Mouse (Mus musculus) limb, embryonic 15.5 days (tissue): ENCODE measurements around the gene Pcbp3. TPM values are rescaled to one million over a fixed set of nuclear protein-coding genes. Genes with fewer than 3 reads are reported as not detected.

Source experiments
- ATAC-seq: fragments of 200-750 bp; cut with Nextera tagmentation; 2 replicates; pipeline ENCODE4 v1.8.0; 2017; ENCODE audit warnings: low read depth, moderate TSS enrichment; ENCODE audit not compliant: insufficient number of reproducible peaks, low FRiP score, low TSS enrichment
- H3K27ac ChIP-seq: fragments of 300-500 bp; sonication (generic); 2 replicates; pipeline ENCODE4 v1.5.1; 2015; ENCODE audit warnings: moderate library complexity, mild to moderate bottlenecking, inconsistent platforms
- H3K27me3 ChIP-seq: fragments of 300-500 bp; sonication (generic); 2 replicates; pipeline ENCODE4 v1.6.1; 2015; ENCODE audit warnings: inconsistent platforms
- H3K36me3 ChIP-seq: fragments of 300-500 bp; sonication (generic); 2 replicates; pipeline ENCODE4 v1.6.1; 2015; ENCODE audit warnings: inconsistent platforms
- H3K4me1 ChIP-seq: fragments of 300-500 bp; sonication (generic); 2 replicates; pipeline ENCODE4 v1.6.1; 2015; ENCODE audit warnings: inconsistent platforms
- H3K4me2 ChIP-seq: fragments of 300-500 bp; sonication (generic); 2 replicates; pipeline ENCODE4 v1.6.1; 2015; ENCODE audit warnings: mild to moderate bottlenecking, inconsistent platforms
- H3K4me3 ChIP-seq: fragments of 300-500 bp; sonication (generic); 2 replicates; pipeline ENCODE4 v1.5.1; 2015; ENCODE audit warnings: mild to moderate bottlenecking, inconsistent platforms
- H3K9ac ChIP-seq: fragments of 300-500 bp; sonication (generic); 2 replicates; pipeline ENCODE4 v1.6.1; 2015; ENCODE audit warnings: inconsistent platforms
- H3K9me3 ChIP-seq: fragments of 300-500 bp; sonication (generic); 2 replicates; pipeline ENCODE4 v1.6.1; 2016; ENCODE audit warnings: inconsistent platforms
- WGBS: fragments of 180-500 bp; shearing (Covaris S2); methylation state at CpG from one replicate; pipeline ENCODE4 v1.1.7; 2015; 5-methylcytosine and 5-hydroxymethylcytosine counted together
- polyA plus RNA-seq: library from polyadenylated mRNA; unstranded; fragments of >200 nt; fragmentation: Nextera tagmentation; extraction: Ambion mirVana; gene quantifications from 2 replicates; pipeline ENCODE4 v1.2.1, GENCODE M21; 2015

Gene Pcbp3
- polyA plus RNA-seq, 1 experiment from 2014 or later, result 19.1 TPM

DNA sequence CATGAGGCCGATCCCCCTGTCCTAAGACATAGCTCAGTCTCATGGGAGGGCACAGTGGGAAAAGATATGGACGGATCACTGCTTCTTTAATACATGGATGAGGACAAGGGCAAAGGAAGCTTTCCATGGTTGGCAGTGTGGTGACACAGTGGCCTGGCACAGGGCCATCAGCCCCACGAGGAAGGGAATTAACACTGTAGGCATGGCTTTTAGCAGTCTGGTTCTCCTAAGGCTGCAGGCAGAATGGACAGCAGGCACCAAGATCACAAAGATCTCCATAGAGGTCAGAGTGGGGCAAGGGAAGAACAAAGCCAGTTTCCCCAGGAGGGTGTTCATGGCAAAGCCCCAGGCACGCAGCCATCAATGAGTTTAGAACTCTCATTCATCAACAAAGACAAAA is 146.2 kb downstream of the Pcbp3 start:
- Histone ChIP-seq H3K9me3 (no peaks in the 10 kb centered on the region), H3K27ac (no peak overlapping the region), H3K4me3 (no peak overlapping the region), H3K36me3 (no peaks in the 10 kb centered on the region), H3K4me1 (no peaks in the 10 kb centered on the region), H3K27me3 (no peaks in the 10 kb centered on the region), H3K4me2 (no peak overlapping the region), H3K9ac (no peak overlapping the region)
- WGBS, result 71% methylated on average over 4 of the region's 4 CpGs
- ATAC-seq, result no peak

DNA sequence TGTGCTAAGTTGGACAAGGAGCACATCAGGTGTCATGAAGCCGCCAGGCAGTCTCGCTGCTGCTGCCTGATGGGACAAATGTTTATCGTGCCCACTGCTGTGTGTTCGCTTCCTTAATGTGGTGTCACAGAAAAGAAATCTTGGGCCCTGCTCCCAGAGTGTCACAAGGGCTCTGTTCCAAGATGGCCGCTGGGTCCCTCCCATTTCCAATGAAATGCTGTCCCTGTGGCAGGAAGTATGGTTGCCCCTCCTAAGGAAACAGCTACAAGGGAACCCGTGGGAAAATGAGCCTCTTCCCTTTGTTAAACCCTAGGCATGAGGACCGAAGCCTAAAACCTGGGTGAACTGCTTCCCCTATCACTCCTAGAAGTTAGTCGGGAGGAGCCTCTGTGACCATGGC is 146.9 kb downstream of the Pcbp3 start:
- ATAC-seq, result no peak
- Histone ChIP-seq H3K27ac (no peak overlapping the region), H3K4me2 (no peak overlapping the region), H3K4me3 (no peak overlapping the region), H3K9me3 (no peaks in the 10 kb centered on the region), H3K9ac (no peak overlapping the region), H3K4me1 (no peaks in the 10 kb centered on the region), H3K36me3 (no peaks in the 10 kb centered on the region), H3K27me3 (no peaks in the 10 kb centered on the region)
- 88% methylated on average over 8 of the region's 8 CpGs for WGBS

DNA sequence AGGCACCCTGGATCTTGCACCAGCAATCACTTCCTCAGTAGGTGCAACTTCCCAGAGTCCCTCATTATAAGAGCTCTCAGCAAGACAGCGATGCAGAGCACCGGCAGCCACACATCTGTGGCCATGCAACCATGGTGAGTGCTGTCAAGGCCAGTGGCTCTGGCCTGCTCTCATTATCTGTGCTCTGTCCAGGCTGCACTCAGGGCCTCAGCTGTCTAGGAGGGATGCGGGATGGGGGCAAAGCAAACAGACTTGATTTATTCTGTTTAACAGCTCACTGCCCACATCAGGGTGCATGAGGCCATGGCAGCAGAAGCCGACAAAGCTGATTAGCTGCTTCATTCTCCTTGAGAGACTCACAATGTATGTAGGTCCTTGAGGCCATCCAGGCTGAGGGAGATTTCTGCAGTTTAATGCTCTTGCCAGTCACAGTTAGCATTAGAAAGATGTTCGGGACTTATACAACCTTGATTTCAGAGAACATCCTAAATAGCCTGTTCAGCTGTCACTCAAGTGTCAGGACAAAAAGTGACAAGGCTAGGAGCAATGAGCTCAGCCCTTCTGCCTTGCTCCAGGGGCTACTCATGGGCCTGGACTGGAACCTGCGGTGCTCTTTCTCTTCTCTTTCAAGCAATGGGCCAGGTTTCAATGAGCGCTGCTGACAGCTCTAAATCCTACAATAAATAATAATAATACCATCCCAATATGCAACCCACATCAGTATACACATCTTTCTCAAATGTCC is 151.6 kb downstream of the Pcbp3 start:
- Histone ChIP-seq H3K4me1 (no peaks in the 10 kb centered on the region), H3K27ac (no peak overlapping the region), H3K36me3 (no peaks in the 10 kb centered on the region), H3K9ac (no peak overlapping the region), H3K4me3 (no peak overlapping the region), H3K27me3 (no peaks in the 10 kb centered on the region), H3K4me2 (no peak overlapping the region), H3K9me3 (no peaks in the 10 kb centered on the region)
- WGBS, result 75% methylated on average over 7 of the region's 7 CpGs
- ATAC-seq, result no peak

DNA sequence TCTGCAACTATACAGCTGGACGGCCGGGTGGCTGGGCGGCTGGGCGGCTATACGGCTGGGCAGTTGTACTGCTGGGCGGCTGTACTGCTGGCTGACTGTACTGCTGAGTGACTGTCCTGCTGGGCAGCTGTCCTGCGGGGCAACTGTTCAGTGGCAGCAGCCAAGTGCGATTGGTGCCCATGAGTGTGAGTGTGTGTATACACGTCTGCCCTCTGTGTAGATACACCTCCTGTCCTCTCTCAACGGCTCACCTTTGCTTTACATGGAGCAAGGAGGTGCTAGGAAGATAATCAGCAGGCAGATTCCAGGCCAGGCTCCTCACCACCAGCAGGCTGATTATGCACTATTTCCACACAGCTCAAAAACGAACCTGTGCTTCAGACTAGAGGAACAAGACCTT is 152.2 kb downstream of the Pcbp3 start:
- H3K27me3 ChIP-seq, result no peaks in the 10 kb centered on the region
- no peak overlapping the region for H3K27ac ChIP-seq
- no peak for ATAC-seq
- no peaks in the 10 kb centered on the region for H3K4me1 ChIP-seq
- WGBS, result 86% methylated on average over 11 of the region's 11 CpGs
- H3K9me3 ChIP-seq, result no peaks in the 10 kb centered on the region
- H3K4me2 ChIP-seq, result no peak overlapping the region
- H3K9ac ChIP-seq, result no peak overlapping the region
- H3K4me3 ChIP-seq, result no peak overlapping the region
- H3K36me3 ChIP-seq, result no peaks in the 10 kb centered on the region

DNA sequence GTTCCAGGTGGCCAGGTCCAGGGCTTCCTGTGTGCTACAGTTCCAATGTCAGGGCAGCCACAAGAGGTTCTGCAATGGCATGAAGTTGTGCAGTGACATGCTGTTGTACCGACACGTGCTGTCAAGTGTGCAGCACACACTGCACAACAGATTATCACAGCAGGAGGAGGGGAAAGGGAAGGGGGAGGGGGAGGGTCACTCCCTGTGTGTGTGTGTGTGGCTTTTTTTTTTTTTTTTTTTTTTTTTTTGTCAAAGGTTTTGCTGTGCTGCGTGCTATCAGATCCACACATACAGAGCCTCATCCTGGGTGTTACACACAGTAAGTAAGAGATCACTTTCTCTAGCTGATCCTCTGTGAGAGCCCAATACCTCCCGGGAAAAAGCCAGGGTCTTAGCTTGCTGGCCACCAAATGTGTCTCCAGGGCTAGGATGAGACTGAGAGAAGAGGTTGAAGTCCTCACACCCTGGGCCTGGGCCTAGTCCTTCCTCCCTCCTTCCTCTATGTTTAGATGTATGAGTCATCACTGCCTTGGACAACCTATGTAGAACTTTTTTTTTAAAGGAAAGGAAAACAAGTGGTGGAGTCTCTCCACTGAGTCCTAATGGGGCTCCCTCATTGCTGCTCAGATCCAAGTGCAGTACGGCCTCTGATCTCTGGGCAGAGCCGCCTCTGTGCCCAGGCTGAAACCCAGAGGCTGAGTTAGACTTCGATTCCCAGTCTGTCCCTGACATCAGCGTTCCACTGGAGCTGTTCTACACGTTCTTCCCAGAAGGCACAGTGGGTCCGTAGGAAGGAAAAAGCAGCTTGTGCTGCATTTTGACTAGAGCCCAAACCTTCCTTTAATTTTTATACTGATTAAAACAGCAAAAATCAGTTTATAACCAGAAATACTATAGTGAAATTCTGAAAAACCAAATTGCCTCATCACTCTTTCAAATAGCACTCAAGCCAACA is 153.0 kb downstream of the Pcbp3 start:
- Histone ChIP-seq H3K27ac (no peak overlapping the region), H3K4me2 (no peak overlapping the region), H3K9me3 (no peaks in the 10 kb centered on the region), H3K36me3 (no peaks in the 10 kb centered on the region), H3K4me3 (no peak overlapping the region), H3K4me1 (no peaks in the 10 kb centered on the region), H3K27me3 (no peaks in the 10 kb centered on the region), H3K9ac (no peak overlapping the region)
- 86% methylated on average over 10 of the region's 10 CpGs for WGBS
- no peak for ATAC-seq

GRCm38 (mm10) chr10:76802500-76802885 is 159.2 kb downstream of the Pcbp3 start:
- Histone ChIP-seq H3K4me2 (no peak overlapping the region), H3K9me3 (no peaks in the 10 kb centered on the region), H3K4me1 (0 out of 2 replicates have a peak, but pooled peaks cover 5% of the 10 kb centered on the region), H3K27me3 (no peaks in the 10 kb centered on the region), H3K4me3 (no peak overlapping the region), H3K27ac (no peak overlapping the region), H3K9ac (no peak overlapping the region), H3K36me3 (peaks cover 3% of the 10 kb centered on the region)
- ATAC-seq, result no peak
- WGBS, result 81% methylated on average over 4 of the region's 4 CpGs

DNA sequence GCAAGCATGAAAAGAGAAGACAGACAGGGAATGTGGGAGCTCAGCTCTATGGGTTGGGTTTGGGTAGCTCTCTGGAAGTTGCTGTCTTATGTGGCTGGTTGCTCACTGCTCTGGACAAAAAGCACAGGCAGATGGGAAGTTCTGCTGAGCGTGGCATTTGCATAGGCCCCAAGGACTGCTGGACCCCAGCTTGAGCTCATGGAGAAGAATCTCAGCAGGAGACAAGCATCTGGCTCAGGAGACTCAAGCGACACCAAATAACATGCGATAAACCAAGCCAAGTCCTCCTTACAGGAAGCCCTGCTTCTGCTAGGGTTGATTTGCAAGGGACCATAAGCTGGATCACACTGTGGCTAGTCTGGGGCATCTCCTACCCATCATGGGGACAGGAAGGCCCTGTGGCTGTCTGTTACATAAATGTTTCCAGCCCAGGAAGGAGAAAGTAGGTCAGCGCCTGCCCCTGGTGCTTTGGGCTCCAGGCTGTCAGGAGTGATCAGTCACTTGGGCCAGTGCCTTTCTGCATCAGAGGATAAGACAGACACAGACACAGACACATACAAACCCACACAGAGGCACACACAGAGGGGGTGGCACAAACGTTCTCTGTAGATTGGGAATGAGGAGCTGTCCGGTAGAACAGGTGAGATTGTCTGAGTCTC is 159.7 kb downstream of the Pcbp3 start:
- H3K4me3 ChIP-seq, result no peak overlapping the region
- no peak overlapping the region for H3K27ac ChIP-seq
- 78% methylated on average over 6 of the region's 6 CpGs for WGBS
- no peak for ATAC-seq
- H3K27me3 ChIP-seq, result no peaks in the 10 kb centered on the region
- H3K9me3 ChIP-seq, result no peaks in the 10 kb centered on the region
- H3K4me1 ChIP-seq, result 0 out of 2 replicates have a peak, but pooled peaks cover 5% of the 10 kb centered on the region
- peaks cover 4% of the 10 kb centered on the region for H3K36me3 ChIP-seq
- no peak overlapping the region for H3K4me2 ChIP-seq
- no peak overlapping the region for H3K9ac ChIP-seq

DNA sequence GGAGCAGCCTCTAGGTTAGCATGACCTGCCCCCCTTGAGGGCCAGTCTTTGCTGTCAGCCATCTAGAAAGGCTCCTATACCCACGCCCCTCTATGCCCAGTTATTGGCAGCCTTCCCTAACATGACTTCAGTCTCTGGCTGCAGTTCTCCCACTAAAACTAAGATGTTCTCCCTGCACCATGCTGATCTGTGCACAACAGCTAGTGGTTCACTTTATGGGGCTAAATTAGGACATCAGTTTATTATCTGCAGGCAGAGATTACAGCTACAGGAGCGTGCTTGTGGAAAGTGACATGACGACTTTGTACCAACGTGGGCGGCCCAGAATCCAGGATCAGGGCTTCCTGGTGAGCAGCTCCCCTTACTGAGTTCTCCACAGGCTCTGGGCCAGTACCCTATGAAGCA is 160.4 kb downstream of the Pcbp3 start:
- Histone ChIP-seq H3K9me3 (no peaks in the 10 kb centered on the region), H3K36me3 (peaks cover 4% of the 10 kb centered on the region), H3K27me3 (no peaks in the 10 kb centered on the region), H3K9ac (no peak overlapping the region), H3K4me1 (0 out of 2 replicates have a peak, but pooled peaks cover 5% of the 10 kb centered on the region), H3K4me2 (no peak overlapping the region), H3K27ac (no peak overlapping the region), H3K4me3 (no peak overlapping the region)
- 67% methylated on average over 5 of the region's 5 CpGs for WGBS
- ATAC-seq, result no peak

- peaks cover 4% of the 10 kb centered on the region for H3K36me3 ChIP-seq
- H3K9ac ChIP-seq, result no peak overlapping the region
- ATAC-seq, result no peak
- no peak overlapping the region for H3K4me3 ChIP-seq
- 77% methylated on average over 16 of the region's 17 CpGs for WGBS
- H3K9me3 ChIP-seq, result no peaks in the 10 kb centered on the region
- H3K27ac ChIP-seq, result no peak overlapping the region
- no peaks in the 10 kb centered on the region for H3K27me3 ChIP-seq
- 0 out of 2 replicates have a peak, but pooled peaks cover 5% of the 10 kb centered on the region for H3K4me1 ChIP-seq
- H3K4me2 ChIP-seq, result no peak overlapping the region
Measured at GRCm38 (mm10) chr10:76798751-76799585, 162.7 kb downstream of the Pcbp3 start.

GRCm38 (mm10) chr10:76794102-76794501 is 167.6 kb downstream of the Pcbp3 start:
- Histone ChIP-seq H3K4me3 (no peak overlapping the region), H3K9ac (no peak overlapping the region), H3K27me3 (no peaks in the 10 kb centered on the region), H3K9me3 (no peaks in the 10 kb centered on the region), H3K4me1 (no peaks in the 10 kb centered on the region), H3K27ac (no peak overlapping the region), H3K36me3 (peaks cover 4% of the 10 kb centered on the region), H3K4me2 (no peak overlapping the region)
- 88% methylated on average over 3 of the region's 3 CpGs for WGBS
- ATAC-seq, result no peak

DNA sequence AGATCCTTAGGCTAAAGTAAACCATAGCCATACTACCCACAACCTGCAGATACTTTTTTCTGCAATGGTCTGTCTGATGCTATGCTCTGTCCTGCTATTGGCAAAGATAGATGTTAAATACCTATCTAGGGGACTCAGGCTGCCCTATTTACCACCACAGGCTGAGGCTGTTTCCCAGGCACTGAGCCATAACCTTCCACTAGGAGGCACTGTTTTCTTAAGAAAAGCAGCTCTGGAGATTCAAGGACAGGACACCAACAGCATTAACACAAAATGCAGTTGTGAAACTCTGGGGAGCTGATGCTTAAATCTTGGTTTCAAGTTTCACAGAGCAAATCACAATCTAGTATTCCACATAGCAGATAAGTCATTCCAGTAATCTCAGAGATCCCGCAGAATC is 170.2 kb downstream of the Pcbp3 start:
- ATAC-seq, result no peak
- Histone ChIP-seq H3K4me1 (no peaks in the 10 kb centered on the region), H3K4me2 (no peak overlapping the region), H3K9ac (no peak overlapping the region), H3K9me3 (no peaks in the 10 kb centered on the region), H3K27me3 (no peaks in the 10 kb centered on the region), H3K4me3 (no peak overlapping the region), H3K36me3 (peaks cover 5% of the 10 kb centered on the region), H3K27ac (no peak overlapping the region)
- WGBS, result 70% methylated on average over 1 of the region's 1 CpGs
